In the genomic region with DNA sequence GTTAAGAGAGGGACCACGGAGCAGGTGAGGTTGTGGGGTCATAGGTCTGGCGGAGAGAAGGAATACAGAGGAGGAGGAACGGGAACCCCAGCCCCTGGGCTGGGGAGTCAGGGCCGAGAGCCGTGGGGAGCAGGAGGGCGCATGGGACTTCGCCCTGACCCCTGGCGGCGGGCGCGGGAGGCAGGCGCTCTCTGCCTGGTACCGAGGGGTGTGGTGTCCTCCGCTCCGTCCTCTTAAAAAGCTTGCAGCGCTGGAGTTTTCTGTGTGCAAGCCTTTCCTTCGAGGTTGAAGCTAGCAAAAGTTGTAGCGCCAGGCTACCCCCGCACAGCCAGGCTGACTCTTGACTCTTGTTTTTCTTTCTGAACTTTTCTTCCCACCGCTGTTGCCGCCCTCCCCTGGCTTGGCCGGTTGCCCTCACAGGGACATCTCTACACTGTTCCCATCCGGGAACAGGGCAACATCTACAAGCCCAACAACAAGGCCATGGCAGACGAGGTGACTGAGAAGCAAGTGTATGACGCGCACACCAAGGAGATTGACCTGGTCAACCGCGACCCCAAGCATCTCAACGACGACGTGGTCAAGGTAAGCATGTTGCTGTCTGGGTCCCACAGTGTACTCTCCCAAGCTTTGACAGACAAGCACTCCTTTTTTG, we compare ENCODE assay signal across 8 mouse cellular contexts. TPM values are rescaled to one million over a fixed set of nuclear protein-coding genes. Genes with fewer than 3 reads are reported as not detected.
DNase-seq lines count a peak whose midpoint lies in the region; ATAC-seq lines count a peak whose summit lies in the region.

No protein-coding gene starts in this region.

- DNase-seq in NIH3T3 (ENCODE audit: low read depth) = peak; percentile 95
- DNase-seq in cerebellum, adult 9-11 months = peak; percentile 3
- DNase-seq in frontal cortex, postnatal 10 days (ENCODE audit: low spot score in 2 of 2) = peak; percentile 24 to 51
- peak; percentile 57 to 72 for DNase-seq in layer of hippocampus, postnatal 10 days (ENCODE audit: low spot score in 2 of 2)
- DNase-seq in lung, postnatal 25 days (ENCODE audit: low spot score) = peak; percentile 88
- peak; percentile 80 for DNase-seq in ovary, postnatal 36 days (ENCODE audit: low spot score)
- DNase-seq in urinary bladder, postnatal 10 days (ENCODE audit: low spot score) = peak; percentile 38

- ATAC-seq in hematopoietic stem cell, adult 5-6 weeks (replicated peaks in 1 of 2; ENCODE audit: insufficient read depth in 1 of 2, low FRiP score in 2 of 2, low TSS enrichment in 1 of 2, low read depth in 1 of 2, poor library complexity in 2 of 2, severe bottlenecking in 2 of 2) = peak; percentile 92

RNA-seq across cellular contexts. Expression of a gene that starts 1.5 kb away (rescaled TPM):
- 3.2 TPM in 1 of 2 replicates, not detected in the other for total RNA-seq in hematopoietic stem cell, adult 5-6 weeks (2017)
- total RNA-seq in layer of hippocampus, postnatal 10 days (2021) = 10 to 100 TPM; 40.8 to 40.9 TPM

RNA-seq across cellular contexts. Expression of a gene that starts 26.6 kb away (rescaled TPM):
- total RNA-seq in hematopoietic stem cell, adult 5-6 weeks (2017) = 8.4 and 8.6 TPM in 2 replicates
- 10 to 100 TPM; 28.3 to 31.8 TPM for total RNA-seq in layer of hippocampus, postnatal 10 days (2021)

Comparison
In these comparisons a context has a peak if more than half of its experiments do, and no peak if none do; other contexts are left out.
1. Peak in every context shown above with its lines: DNase-seq and ATAC-seq.
2. DNase-seq: peak in every context shown above with its lines; median percentile 95 in NIH3T3; 88 in lung, postnatal 25 days; 80 in ovary, postnatal 36 days; 64 in layer of hippocampus, postnatal 10 days; 38 in urinary bladder, postnatal 10 days; 38 in frontal cortex, postnatal 10 days; 3 in cerebellum, adult 9-11 months.